Mouse (Mus musculus) monocyte, adult 5-6 weeks (primary cell): ENCODE data around the gene Elavl3. TPM values are rescaled to one million over a fixed set of nuclear protein-coding genes. Genes with fewer than 3 reads are reported as not detected.

Experiments used
- ATAC-seq: fragments of 153-309, 156-312 bp; replicated peaks from 2 replicates; pipeline ENCODE4 v1.8.0; 2017; ENCODE audit warnings: mild to moderate bottlenecking; ENCODE audit not compliant: low TSS enrichment, insufficient number of reproducible peaks, severe bottlenecking, poor library complexity, low FRiP score
- total RNA-seq: library from RNA; stranded (forward); fragments of 200-1000, 200-491, 200-594 nt; gene quantifications from 3 replicates; pipeline ENCODE4 v1.2.3, GENCODE M21; 2017

Elavl3 gene
- total RNA-seq, 1 experiment from 2014 or later = not detected

GRCm38 (mm10) chr9:22065642-22066041 is 13.8 kb upstream of the Elavl3 start:
- ATAC-seq = no peak

GRCm38 (mm10) chr9:22064341-22064740 is 12.5 kb upstream of the Elavl3 start:
- ATAC-seq = no peak

GRCm38 (mm10) chr9:22061339-22061738 is 9.5 kb upstream of the Elavl3 start:
- ATAC-seq = no peak

DNA sequence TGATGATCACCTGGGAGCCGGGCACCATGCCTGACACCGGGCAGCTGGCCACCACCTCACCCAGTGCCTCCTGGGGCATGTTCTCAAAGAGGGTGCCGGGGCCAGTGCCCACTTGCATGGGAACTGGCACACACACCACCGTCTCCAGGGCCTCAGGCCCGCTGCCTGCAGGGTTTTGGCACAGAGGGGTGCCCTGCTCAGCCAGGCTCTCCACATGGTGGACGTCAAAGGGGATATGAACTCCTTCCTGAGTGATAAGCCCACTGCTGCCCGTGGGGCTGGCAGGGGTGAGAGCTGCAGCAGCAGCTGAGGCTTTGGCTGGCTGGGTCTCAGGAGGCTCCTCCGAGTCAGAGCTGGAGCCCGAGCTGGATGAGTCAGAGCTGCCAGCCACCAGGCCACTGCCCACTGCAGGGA is 6.2 kb upstream of the Elavl3 start:
- ATAC-seq = no peak

DNA sequence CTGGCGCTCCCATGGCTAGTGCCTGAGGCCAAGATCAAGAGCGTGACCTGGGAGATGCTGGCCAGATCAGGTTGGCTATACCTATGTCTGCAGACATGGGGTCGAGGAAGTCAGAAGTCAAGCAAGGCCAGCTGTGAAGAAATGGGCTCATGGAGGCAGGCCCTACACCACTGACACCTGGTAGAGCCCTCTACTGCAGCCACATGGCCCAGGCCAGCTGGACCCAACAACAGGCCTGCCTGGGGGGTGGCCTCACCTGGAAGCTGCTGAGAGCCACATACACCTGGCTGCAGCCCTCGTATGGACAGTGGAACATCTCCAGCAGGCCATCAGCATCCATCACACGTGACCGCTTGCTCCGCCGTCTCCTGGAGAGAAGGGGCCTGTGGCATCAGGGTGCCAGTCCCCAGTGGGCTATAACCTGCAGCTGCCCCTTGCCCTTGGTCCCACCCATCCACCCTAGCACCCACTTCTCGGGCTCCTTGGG is 5.3 kb upstream of the Elavl3 start:
- ATAC-seq = no peak

- ATAC-seq = no peak
Observed at GRCm38 (mm10) chr9:22056303-22056910, 4.6 kb upstream of the Elavl3 start.

DNA sequence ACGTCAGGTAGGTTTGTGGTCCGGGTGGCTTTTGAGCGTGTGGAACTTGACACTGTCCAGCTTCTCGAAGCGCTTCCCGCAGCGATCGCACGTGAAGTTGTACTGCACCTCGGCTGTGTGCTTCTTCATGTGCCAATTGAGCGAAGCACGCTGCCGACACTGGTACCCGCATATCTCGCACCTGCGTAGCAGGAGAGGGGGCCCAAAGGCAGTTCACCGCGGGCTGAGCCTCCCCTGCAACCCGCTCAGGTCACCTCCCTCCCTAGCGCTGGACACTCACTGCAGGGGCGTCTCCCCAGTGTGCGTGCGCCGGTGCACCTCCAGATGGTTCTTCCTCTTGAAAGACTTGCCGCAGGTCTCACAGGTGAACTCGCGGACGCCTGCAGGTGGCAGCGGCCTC is 3.9 kb upstream of the Elavl3 start:
- no peak for ATAC-seq

DNA sequence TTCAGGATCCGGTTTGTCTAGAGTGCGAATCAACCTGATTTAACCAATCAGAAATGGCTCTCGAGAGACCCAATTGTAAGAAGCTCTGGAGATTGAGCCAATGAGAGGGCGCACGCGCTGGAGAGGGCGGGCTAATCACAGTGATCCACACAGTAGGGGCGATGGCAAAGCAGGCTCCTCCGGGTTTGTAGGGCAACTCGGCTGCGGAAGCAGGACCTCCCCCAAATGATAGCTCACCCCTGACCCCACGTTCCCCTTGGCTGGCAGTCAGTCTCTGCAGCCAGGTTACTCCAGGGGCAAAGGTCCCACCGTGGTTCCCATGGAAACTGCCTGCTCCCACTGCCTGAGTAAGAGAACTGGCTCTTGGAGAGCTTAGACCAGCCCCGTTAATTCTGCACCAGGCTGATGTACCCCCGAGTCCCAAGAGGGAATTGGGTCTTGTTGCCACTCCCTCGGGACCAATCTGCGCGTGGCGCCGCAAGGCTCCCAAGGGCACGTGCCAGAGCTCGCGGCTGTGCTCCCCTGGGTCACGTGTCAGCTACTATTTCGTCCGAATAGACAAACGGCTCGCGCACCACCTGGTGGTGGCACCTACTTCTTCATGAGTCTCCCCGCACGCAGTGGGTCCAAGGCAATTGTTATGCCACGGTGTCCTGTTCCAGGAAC is 2.7 kb upstream of the Elavl3 start:
- peak; percentile 52 for ATAC-seq

GRCm38 (mm10) chr9:22053657-22054056 is 1.8 kb upstream of the Elavl3 start:
- ATAC-seq = no peak

DNA sequence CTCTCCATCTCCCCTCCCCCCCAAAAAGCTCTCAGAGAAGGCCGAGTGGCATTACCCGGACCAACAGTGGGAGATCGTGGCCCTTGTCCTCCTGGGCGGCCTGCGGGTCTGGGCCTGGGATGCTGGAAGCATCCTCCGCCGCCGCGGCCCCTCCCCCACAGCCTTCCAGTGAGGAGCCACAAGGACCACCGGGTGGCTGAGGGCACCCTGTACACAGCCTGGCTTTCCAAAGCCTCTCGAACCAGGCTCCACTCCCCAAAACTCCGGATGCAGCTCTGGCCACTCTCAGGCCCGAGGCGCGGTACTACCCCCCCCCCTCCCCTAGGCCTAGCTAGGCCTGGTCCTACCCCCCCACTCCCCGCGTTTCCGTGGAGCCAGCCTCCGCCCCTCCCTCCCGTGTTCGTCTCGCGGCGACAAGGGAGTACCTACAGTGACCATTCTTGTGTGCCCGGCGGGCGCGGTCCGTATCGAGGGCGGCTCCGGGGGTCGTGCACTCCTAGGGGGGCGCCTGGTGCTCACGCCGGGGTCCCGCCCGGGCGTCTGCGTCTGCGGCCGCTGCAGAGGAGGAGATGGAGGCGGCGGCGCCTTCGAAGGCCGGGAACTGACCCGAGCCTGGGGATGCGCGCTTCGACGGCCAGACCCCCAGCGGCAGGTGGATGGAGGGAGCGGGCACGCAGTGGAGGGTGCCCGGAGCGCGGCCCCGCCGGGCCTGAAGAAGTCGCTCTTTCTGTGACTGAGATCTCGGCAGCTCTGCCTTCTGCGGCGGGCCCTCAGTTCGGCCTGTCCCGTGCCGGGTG is 464 bp downstream of the Elavl3 start:
- no peak for ATAC-seq

- no peak for ATAC-seq
Observed at GRCm38 (mm10) chr9:22050351-22050889, 1.4 kb downstream of the Elavl3 start.

DNA sequence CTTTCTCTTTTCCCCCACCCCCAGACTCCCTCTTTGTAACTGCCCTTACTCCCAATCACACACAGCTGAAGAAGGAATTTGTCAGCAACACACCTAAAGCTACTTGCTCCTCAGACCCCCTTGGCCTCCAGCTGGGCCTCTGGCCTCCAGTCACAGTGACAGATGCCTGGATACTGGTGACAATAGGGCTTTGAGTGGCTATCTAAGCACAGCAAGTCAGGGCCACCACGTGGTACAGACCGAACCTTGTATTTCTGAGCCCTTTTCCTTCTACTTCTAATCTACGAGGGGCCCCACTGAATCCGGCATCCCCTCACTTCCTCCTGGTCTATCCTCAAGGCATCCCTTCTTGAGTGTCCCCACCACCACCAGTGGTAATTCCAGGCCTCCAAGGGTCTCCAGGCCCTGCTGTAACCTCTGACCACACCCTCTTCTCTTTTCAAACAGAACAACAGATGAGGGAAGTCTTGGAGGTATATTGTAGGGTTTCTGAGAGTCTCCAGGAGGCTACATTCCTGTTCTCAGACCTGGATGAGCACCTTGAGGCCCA is 2.0 kb downstream of the Elavl3 start:
- ATAC-seq = no peak

DNA sequence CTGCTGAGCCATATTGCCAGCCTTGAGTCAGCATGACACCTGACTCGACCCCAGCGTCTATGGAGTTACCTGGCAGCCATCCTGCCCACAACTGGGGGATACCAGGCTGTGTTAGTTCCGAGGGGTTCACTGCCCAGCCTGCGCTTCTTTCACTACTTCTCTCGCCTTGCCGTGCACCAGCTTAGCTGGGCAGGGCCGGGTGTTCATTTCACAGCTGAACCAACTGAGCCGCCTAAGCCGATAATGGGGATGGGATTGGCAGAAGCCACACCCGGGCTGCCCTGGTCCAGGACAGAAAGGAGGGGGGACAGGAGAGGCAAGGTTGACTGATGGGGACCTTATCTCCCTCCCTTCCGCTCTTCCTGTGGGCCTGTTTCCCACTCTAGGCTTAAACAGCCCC is 2.5 kb downstream of the Elavl3 start:
- ATAC-seq = no peak

GRCm38 (mm10) chr9:22047329-22047728 is 4.5 kb downstream of the Elavl3 start:
- ATAC-seq = no peak

GRCm38 (mm10) chr9:22041832-22042231 is 10.0 kb downstream of the Elavl3 start:
- ATAC-seq = no peak

GRCm38 (mm10) chr9:22037826-22038225 is 14.0 kb downstream of the Elavl3 start:
- ATAC-seq = no peak

GRCm38 (mm10) chr9:22035300-22036044 is 16.4 kb downstream of the Elavl3 start:
- no peak for ATAC-seq

- no peak for ATAC-seq
Observed at GRCm38 (mm10) chr9:22030386-22030785, 21.4 kb downstream of the Elavl3 start.

DNA sequence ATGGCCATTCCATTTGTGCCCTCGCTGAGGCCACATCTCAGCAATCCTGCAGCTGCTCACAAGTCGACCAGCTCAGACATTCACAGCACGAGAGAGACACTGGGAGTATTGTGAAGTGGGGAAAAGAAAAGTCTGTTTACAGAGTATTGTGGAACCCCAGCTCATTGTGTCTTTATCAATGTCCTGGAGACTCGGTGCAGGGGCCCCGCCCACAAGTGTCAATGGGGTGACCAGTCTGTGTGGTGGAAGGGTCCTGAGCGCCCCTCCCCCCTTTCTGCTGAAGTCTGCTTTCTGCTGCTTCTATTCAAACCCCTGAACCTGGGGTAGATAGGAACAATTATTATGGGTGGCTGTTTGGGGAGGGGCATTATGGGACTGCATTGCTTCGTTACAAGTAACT is 23.4 kb downstream of the Elavl3 start:
- no peak for ATAC-seq
